In genomic region chr1:36272546-36272945, GRCm38 (mm10) we compare ENCODE assay signal across 10 mouse cellular contexts. TPM values are rescaled to one million over a fixed set of nuclear protein-coding genes. Genes with fewer than 3 reads are reported as not detected.
DNase-seq lines count a peak whose midpoint lies in the region; ATAC-seq and TF ChIP-seq lines count a peak whose summit lies in the region.
"Had no signal": no experiment of that assay in that cellular context is flagged by ENCODE, and none has a peak within 500 bp of the region (broad histone marks: within the 10 kb centered on the region; RNA-seq: fewer than 3 reads in every experiment).

No protein-coding gene starts in this region.

- no peak overlapping the region for H3K9ac ChIP-seq in forebrain, embryonic 12.5 days
- H3K9ac ChIP-seq in heart, adult 2 months (ENCODE audit: low read depth, low read length), result peak overlapping the region; percentile 26; the same call in 1 of the 2 replicates
- peak overlapping the region; percentile 32; the same call in 1 of the 2 replicates for H3K9ac ChIP-seq in kidney, postnatal 0 days (ENCODE audit: low read depth, low read length)
- H3K9ac ChIP-seq in forebrain, postnatal 0 days, result no peak overlapping the region
- H3K9ac ChIP-seq: midbrain, embryonic 12.5 days had no signal

- TF ChIP-seq POLR2A in heart, adult 2 months (IDR thresholded peaks at IDR 0.05; ENCODE audit: insufficient read depth, low read depth, low read length), result no peak
- TF ChIP-seq POLR2A in cerebellum, adult 2 months (IDR thresholded peaks at IDR 0.05; ENCODE audit: borderline replicate concordance, insufficient read depth, low read length), result no peak

- H3K4me2 ChIP-seq in forebrain, embryonic 12.5 days, result no peak overlapping the region
- H3K4me2 ChIP-seq in kidney, postnatal 0 days (ENCODE audit: low read length), result peak overlapping the region; percentile 47
- H3K4me2 ChIP-seq in forebrain, postnatal 0 days (ENCODE audit: low read depth), result no peak overlapping the region
- H3K4me2 ChIP-seq: midbrain, embryonic 12.5 days had no signal

- H3K27me3 ChIP-seq in forebrain, embryonic 10.5 days (ENCODE audit: poor library complexity, severe bottlenecking), result peaks cover 40% of the 10 kb centered on the region
- peaks cover 18% of the 10 kb centered on the region for H3K27me3 ChIP-seq in forebrain, embryonic 12.5 days
- no peaks in the 10 kb centered on the region for H3K27me3 ChIP-seq in heart, adult 2 months (ENCODE audit: control insufficient read depth, insufficient read depth, low read length)
- H3K27me3 ChIP-seq in kidney, postnatal 0 days (ENCODE audit: insufficient read depth, low read length), result no peaks in the 10 kb centered on the region
- H3K27me3 ChIP-seq in forebrain, postnatal 0 days (ENCODE audit: insufficient read depth, low read length), result no peaks in the 10 kb centered on the region
- H3K27me3 ChIP-seq in cerebellum, adult 2 months (ENCODE audit: control insufficient read depth, insufficient read depth, low read length), result no peaks in the 10 kb centered on the region
- H3K27me3 ChIP-seq: CH12.LX had no signal

- DNase-seq in forebrain, embryonic 10.5 days (ENCODE audit: extremely low spot score, low spot score), result no peak
- peak; percentile 63 to 75 for DNase-seq in heart, adult 2 months
- no peak for DNase-seq in kidney, postnatal 0 days (ENCODE audit: low spot score)
- no peak for DNase-seq in layer of hippocampus, postnatal 14 days (ENCODE audit: low spot score in 2 of 2)
- no peak for DNase-seq in forebrain, postnatal 0 days
- DNase-seq in cerebellum, adult 2 months, result no peak

- no peak for TF ChIP-seq EP300 in heart, adult 2 months (IDR thresholded peaks at IDR 0.05; ENCODE audit: insufficient read depth, low read depth, low read length)

- intact Hi-C loops in heart, adult 2 months (cut with DNase I), result no loop called here

- H3K9me3 ChIP-seq in forebrain, embryonic 10.5 days, result no peaks in the 10 kb centered on the region
- H3K9me3 ChIP-seq in forebrain, embryonic 12.5 days, result no peaks in the 10 kb centered on the region
- no peaks in the 10 kb centered on the region for H3K9me3 ChIP-seq in kidney, postnatal 0 days (replicated peaks; ENCODE audit: low read length)
- H3K9me3 ChIP-seq in forebrain, postnatal 0 days (ENCODE audit: low read length), result no peaks in the 10 kb centered on the region
- H3K9me3 ChIP-seq: midbrain, embryonic 12.5 days had no signal

- H3K36me3 ChIP-seq in forebrain, embryonic 10.5 days (replicated peaks), result no peaks in the 10 kb centered on the region
- H3K36me3 ChIP-seq in forebrain, embryonic 12.5 days (replicated peaks), result no peaks in the 10 kb centered on the region
- no peaks in the 10 kb centered on the region for H3K36me3 ChIP-seq in heart, adult 2 months (ENCODE audit: control insufficient read depth, insufficient read depth, low read length)
- no peaks in the 10 kb centered on the region for H3K36me3 ChIP-seq in kidney, postnatal 0 days (ENCODE audit: insufficient read depth, low read length)
- H3K36me3 ChIP-seq in forebrain, postnatal 0 days (ENCODE audit: insufficient read depth), result no peaks in the 10 kb centered on the region
- H3K36me3 ChIP-seq: midbrain, embryonic 12.5 days had no signal

- no peaks in the 10 kb centered on the region for H3K79me2 ChIP-seq in heart, adult 2 months (replicated peaks; ENCODE audit: control insufficient read depth, insufficient read depth, low read length)

- no peak for TF ChIP-seq CTCF in heart, adult 2 months (IDR thresholded peaks at IDR 0.05)
- no peak for TF ChIP-seq CTCF in kidney, postnatal 0 days (IDR thresholded peaks at IDR 0.05; ENCODE audit: low read depth)
- no peak for TF ChIP-seq CTCF in forebrain, postnatal 0 days (IDR thresholded peaks at IDR 0.05; ENCODE audit: low read depth)
- TF ChIP-seq CTCF in cerebellum, adult 2 months (IDR thresholded peaks at IDR 0.05; ENCODE audit: borderline replicate concordance, insufficient read depth, low read depth, low read length), result no peak

- 0 out of 2 replicates have a peak overlapping the region, but pooled peaks have one; percentile 8 for H3K27ac ChIP-seq in forebrain, embryonic 10.5 days
- no peak overlapping the region for H3K27ac ChIP-seq in forebrain, embryonic 12.5 days
- H3K27ac ChIP-seq in heart, adult 2 months, result peak overlapping the region; percentile 75
- H3K27ac ChIP-seq in kidney, postnatal 0 days, result peak overlapping the region; percentile 86
- H3K27ac ChIP-seq in forebrain, postnatal 0 days (ENCODE audit: low read depth, low read length), result no peak overlapping the region
- no peak overlapping the region for H3K27ac ChIP-seq in cerebellum, adult 2 months (ENCODE audit: insufficient read depth, low read length)
- H3K27ac ChIP-seq: midbrain, embryonic 12.5 days had no signal

- no peak overlapping the region for H3K4me3 ChIP-seq in forebrain, embryonic 10.5 days
- H3K4me3 ChIP-seq in forebrain, embryonic 12.5 days (replicated peaks), result no peak overlapping the region
- peak overlapping the region; percentile 43; the same call in 1 of the 2 replicates for H3K4me3 ChIP-seq in heart, adult 2 months
- peak overlapping the region; percentile 6; the same call in 1 of the 2 replicates for H3K4me3 ChIP-seq in kidney, postnatal 0 days (replicated peaks; ENCODE audit: low read depth, low read length)
- no peak overlapping the region for H3K4me3 ChIP-seq in forebrain, postnatal 0 days (ENCODE audit: low read depth, low read length)
- H3K4me3 ChIP-seq in cerebellum, adult 2 months (replicated peaks; ENCODE audit: insufficient read depth, low read depth, low read length), result no peak overlapping the region
- H3K4me3 ChIP-seq: midbrain, embryonic 12.5 days had no signal

- whole genome bisulfite sequencing in forebrain, embryonic 10.5 days, result 82% methylated on average over 5 of the region's 5 CpGs
- 74% methylated on average over 5 of the region's 5 CpGs for WGBS in forebrain, embryonic 12.5 days
- 33% methylated on average over 5 of the region's 5 CpGs for WGBS in heart, adult 2 months
- WGBS in kidney, postnatal 0 days, result 50% methylated on average over 5 of the region's 5 CpGs
- whole genome bisulfite sequencing in forebrain, postnatal 0 days, result 65% methylated on average over 5 of the region's 5 CpGs
- WGBS in cerebellum, adult 2 months, result 65% methylated on average over 5 of the region's 5 CpGs

- no peak for ATAC-seq in forebrain, embryonic 12.5 days (ENCODE audit: low FRiP score)
- ATAC-seq in kidney, postnatal 0 days (replicated peaks; ENCODE audit: low FRiP score, low read depth), result no peak
- ATAC-seq in megakaryocyte, adult 5-6 weeks (ENCODE audit: poor library complexity, severe bottlenecking), result peak; percentile 25
- no peak for ATAC-seq in forebrain, postnatal 0 days

- peaks cover 26% of the 10 kb centered on the region for H3K4me1 ChIP-seq in forebrain, embryonic 10.5 days
- H3K4me1 ChIP-seq in forebrain, embryonic 12.5 days, result no peaks in the 10 kb centered on the region
- H3K4me1 ChIP-seq in heart, adult 2 months (ENCODE audit: control insufficient read depth, insufficient read depth, low read length), result peaks cover 13% of the 10 kb centered on the region
- H3K4me1 ChIP-seq in kidney, postnatal 0 days (replicated peaks; ENCODE audit: insufficient read depth, low read length), result peaks cover 38% of the 10 kb centered on the region
- no peaks in the 10 kb centered on the region for H3K4me1 ChIP-seq in forebrain, postnatal 0 days (ENCODE audit: insufficient read depth)
- peaks cover 7% of the 10 kb centered on the region for H3K4me1 ChIP-seq in cerebellum, adult 2 months (ENCODE audit: control insufficient read depth, insufficient read depth, low read length)
- H3K4me1 ChIP-seq: midbrain, embryonic 12.5 days had no signal

RNA-seq across cellular contexts. Expression of gene Neurl3, which starts 1.9 kb away (rescaled TPM):
- polyA plus RNA-seq in forebrain, embryonic 10.5 days (2016; fragmentation: Nextera tagmentation; extraction: Ambion mirVana), result 0.32 and 0.37 TPM in 2 replicates
- 0.34 and 0.45 TPM in 2 replicates for polyA plus RNA-seq in forebrain, embryonic 12.5 days (2016; fragmentation: Nextera tagmentation; extraction: Ambion mirVana)
- total RNA-seq in heart, adult 2 months (2021), result 1 to 10 TPM; 2.2 to 3.0 TPM
- 5.8 and 6.1 TPM in 2 replicates for polyA plus RNA-seq in heart, adult 2 months (2012; rRNA removed)
- 13.3 and 14.1 TPM in 2 replicates for polyA plus RNA-seq in kidney, postnatal 0 days (2015; fragmentation: Nextera tagmentation; extraction: Ambion mirVana)
- 54.2 and 57.5 TPM in 2 replicates for total RNA-seq in megakaryocyte, adult 5-6 weeks (2015)
- total RNA-seq in megakaryocyte, adult 5-6 weeks (2017), result 66.0 and 68.3 TPM in 2 replicates
- under 1 TPM; 0.55 to 0.67 TPM for total RNA-seq in layer of hippocampus, postnatal 14 days (2021)
- 0.43 and 0.54 TPM in 2 replicates for total RNA-seq in forebrain, postnatal 0 days (2014; rRNA removed)
- polyA plus RNA-seq in forebrain, postnatal 0 days (2015; fragmentation: Nextera tagmentation; extraction: Ambion mirVana), result 0.53 and 0.85 TPM in 2 replicates
- polyA plus RNA-seq in cerebellum, adult 2 months (2012; rRNA removed), result 0.93 and 1.0 TPM in 2 replicates

RNA-seq across cellular contexts. Expression of gene Uggt1, which starts 28.0 kb away (rescaled TPM):
- 52.1 and 53.6 TPM in 2 replicates for polyA plus RNA-seq in forebrain, embryonic 10.5 days (2016; fragmentation: Nextera tagmentation; extraction: Ambion mirVana)
- 59.8 and 65.3 TPM in 2 replicates for polyA plus RNA-seq in forebrain, embryonic 12.5 days (2016; fragmentation: Nextera tagmentation; extraction: Ambion mirVana)
- total RNA-seq in heart, adult 2 months (2021), result 10 to 100 TPM; 28.4 to 29.8 TPM
- polyA plus RNA-seq in heart, adult 2 months (2012; rRNA removed), result 7.3 and 17.5 TPM in 2 replicates
- polyA plus RNA-seq in kidney, postnatal 0 days (2015; fragmentation: Nextera tagmentation; extraction: Ambion mirVana), result 41.2 and 42.7 TPM in 2 replicates
- total RNA-seq in megakaryocyte, adult 5-6 weeks (2015), result 77.5 and 77.7 TPM in 2 replicates
- 120 and 125 TPM in 2 replicates for total RNA-seq in megakaryocyte, adult 5-6 weeks (2017)
- total RNA-seq in layer of hippocampus, postnatal 14 days (2021), result 10 to 100 TPM; 38.3 to 44.3 TPM
- 38.6 and 54.1 TPM in 2 replicates for total RNA-seq in forebrain, postnatal 0 days (2014; rRNA removed)
- polyA plus RNA-seq in forebrain, postnatal 0 days (2015; fragmentation: Nextera tagmentation; extraction: Ambion mirVana), result 19.2 and 24.5 TPM in 2 replicates
- 23.6 and 25.7 TPM in 2 replicates for polyA plus RNA-seq in cerebellum, adult 2 months (2012; rRNA removed)

RNA-seq across cellular contexts. Expression of gene Arid5a, which starts 35.0 kb away (rescaled TPM):
- polyA plus RNA-seq in forebrain, embryonic 10.5 days (2016; fragmentation: Nextera tagmentation; extraction: Ambion mirVana), result 2.9 TPM in 2 replicates
- 2.0 and 2.1 TPM in 2 replicates for polyA plus RNA-seq in forebrain, embryonic 12.5 days (2016; fragmentation: Nextera tagmentation; extraction: Ambion mirVana)
- 10 to 100 TPM; 10.2 to 12.4 TPM for total RNA-seq in heart, adult 2 months (2021)
- polyA plus RNA-seq in heart, adult 2 months (2012; rRNA removed), result 4.7 and 4.9 TPM in 2 replicates
- 6.7 and 7.4 TPM in 2 replicates for polyA plus RNA-seq in kidney, postnatal 0 days (2015; fragmentation: Nextera tagmentation; extraction: Ambion mirVana)
- 14.1 and 14.6 TPM in 2 replicates for total RNA-seq in megakaryocyte, adult 5-6 weeks (2015)
- 27.0 and 31.9 TPM in 2 replicates for total RNA-seq in megakaryocyte, adult 5-6 weeks (2017)
- total RNA-seq in layer of hippocampus, postnatal 14 days (2021), result 10 to 100 TPM; 17.2 to 19.9 TPM
- total RNA-seq in forebrain, postnatal 0 days (2014; rRNA removed), result 3.9 and 9.8 TPM in 2 replicates
- polyA plus RNA-seq in forebrain, postnatal 0 days (2015; fragmentation: Nextera tagmentation; extraction: Ambion mirVana), result 2.2 and 3.4 TPM in 2 replicates
- 9.9 and 10.7 TPM in 2 replicates for polyA plus RNA-seq in cerebellum, adult 2 months (2012; rRNA removed)

Comparison
In these comparisons a context has a peak if more than half of its experiments do, and no peak if none do; other contexts are left out.
1. H3K27ac ChIP-seq: peak in forebrain, embryonic 10.5 days (single experiment), heart, adult 2 months (single experiment) and kidney, postnatal 0 days (single experiment); none in forebrain, embryonic 12.5 days (single experiment), forebrain, postnatal 0 days (single experiment) and cerebellum, adult 2 months (single experiment).
2. DNase-seq: peak in heart, adult 2 months (2 of 2); none in forebrain, embryonic 10.5 days (single experiment), kidney, postnatal 0 days (single experiment), layer of hippocampus, postnatal 14 days (0 of 2), forebrain, postnatal 0 days (single experiment) and cerebellum, adult 2 months (0 of 2).
3. H3K4me3 ChIP-seq: peak in heart, adult 2 months (single experiment) and kidney, postnatal 0 days (single experiment); none in forebrain, embryonic 10.5 days (single experiment), forebrain, embryonic 12.5 days (single experiment), forebrain, postnatal 0 days (single experiment) and cerebellum, adult 2 months (single experiment).
4. H3K9ac ChIP-seq: peak in heart, adult 2 months (single experiment) and kidney, postnatal 0 days (single experiment); none in forebrain, embryonic 12.5 days (single experiment) and forebrain, postnatal 0 days (single experiment).